Mouse (Mus musculus): ENCODE measurements around the gene Lman2l. TPM values are rescaled to one million over a fixed set of nuclear protein-coding genes. Genes with fewer than 3 reads are reported as not detected.
A peak's percentile ranks its signal among the peaks of the same experiment; 100 is the strongest.

Lman2l gene
- polyA plus RNA-seq (2011; ENCODE audit: insufficient read depth, insufficient read length, low read depth, missing spikeins) = 26.9 and 27.4 TPM in 2 replicates

- Histone ChIP-seq H3K4me3 (ENCODE audit: low read depth, low read length) (peak within 1 kb of the TSS; percentile 85), H3K9me3 (replicated peaks; ENCODE audit: control insufficient read depth, insufficient read depth, low read length, poor library complexity, severe bottlenecking) (no peaks in the 10 kb centered on the region), H3K27ac (ENCODE audit: insufficient read depth, low read length) (peak within 1 kb of the TSS; percentile 68), H3K27me3 (ENCODE audit: control insufficient read depth, insufficient read depth, low read length, poor library complexity, severe bottlenecking) (no peaks in the 10 kb centered on the region), H3K36me3 (ENCODE audit: control insufficient read depth, insufficient read depth, low read length, poor library complexity, severe bottlenecking) (peaks cover 3% of the 10 kb centered on the region), H3K4me1 (ENCODE audit: control insufficient read depth, insufficient read depth, low read length) (no peaks in the 10 kb centered on the region), H3K9ac (ENCODE audit: low read depth, poor library complexity, severe bottlenecking) (peak within 1 kb of the TSS; percentile 79)
- TF ChIP-seq EP300 (IDR thresholded peaks at IDR 0.05; ENCODE audit: insufficient read depth, low read depth, low read length) (no peak), POLR2A (IDR thresholded peaks at IDR 0.05; ENCODE audit: insufficient read depth, low read length) (no peak), CTCF (IDR thresholded peaks at IDR 0.05; ENCODE audit: low read depth, low read length) (no peak)
Observed at GRCm38 (mm10) chr1:36444471-36445464, at the start of gene Lman2l. Lman2l (minus strand) TSS chr1:36445271.

GRCm38 (mm10) chr1:36493299-36493698, 48.2 kb upstream of the Lman2l start:
- Histone ChIP-seq H3K9ac (ENCODE audit: low read depth, poor library complexity, severe bottlenecking) (no peak overlapping the region), H3K4me1 (ENCODE audit: control insufficient read depth, insufficient read depth, low read length) (no peaks in the 10 kb centered on the region), H3K27me3 (ENCODE audit: control insufficient read depth, insufficient read depth, low read length, poor library complexity, severe bottlenecking) (no peaks in the 10 kb centered on the region), H3K4me3 (ENCODE audit: low read depth, low read length) (no peak overlapping the region), H3K9me3 (replicated peaks; ENCODE audit: control insufficient read depth, insufficient read depth, low read length, poor library complexity, severe bottlenecking) (no peaks in the 10 kb centered on the region), H3K27ac (ENCODE audit: insufficient read depth, low read length) (no peak overlapping the region), H3K36me3 (ENCODE audit: control insufficient read depth, insufficient read depth, low read length, poor library complexity, severe bottlenecking) (no peaks in the 10 kb centered on the region)
- no peak for TF ChIP-seq POLR2A (IDR thresholded peaks at IDR 0.05; ENCODE audit: insufficient read depth, low read length)
- TF ChIP-seq EP300 (IDR thresholded peaks at IDR 0.05; ENCODE audit: insufficient read depth, low read depth, low read length) = no peak
- no peak for TF ChIP-seq CTCF (IDR thresholded peaks at IDR 0.05; ENCODE audit: low read depth, low read length)

- H3K9ac ChIP-seq (ENCODE audit: low read depth, poor library complexity, severe bottlenecking) = no peak overlapping the region
- no peaks in the 10 kb centered on the region for H3K9me3 ChIP-seq (replicated peaks; ENCODE audit: control insufficient read depth, insufficient read depth, low read length, poor library complexity, severe bottlenecking)
- no peaks in the 10 kb centered on the region for H3K27me3 ChIP-seq (ENCODE audit: control insufficient read depth, insufficient read depth, low read length, poor library complexity, severe bottlenecking)
- TF ChIP-seq EP300 (IDR thresholded peaks at IDR 0.05; ENCODE audit: insufficient read depth, low read depth, low read length) = no peak
- no peak for TF ChIP-seq POLR2A (IDR thresholded peaks at IDR 0.05; ENCODE audit: insufficient read depth, low read length)
- peak; percentile 40 for TF ChIP-seq CTCF (IDR thresholded peaks at IDR 0.05; ENCODE audit: low read depth, low read length)
- H3K27ac ChIP-seq (ENCODE audit: insufficient read depth, low read length) = no peak overlapping the region
- H3K36me3 ChIP-seq (ENCODE audit: control insufficient read depth, insufficient read depth, low read length, poor library complexity, severe bottlenecking) = no peaks in the 10 kb centered on the region
- H3K4me3 ChIP-seq (ENCODE audit: low read depth, low read length) = no peak overlapping the region
- H3K4me1 ChIP-seq (ENCODE audit: control insufficient read depth, insufficient read depth, low read length) = no peaks in the 10 kb centered on the region
Observed at GRCm38 (mm10) chr1:36492416-36493139, 47.5 kb upstream of the Lman2l start.

- H3K4me3 ChIP-seq (ENCODE audit: low read depth, low read length) = no peak overlapping the region
- H3K9ac ChIP-seq (ENCODE audit: low read depth, poor library complexity, severe bottlenecking) = no peak overlapping the region
- TF ChIP-seq EP300 (IDR thresholded peaks at IDR 0.05; ENCODE audit: insufficient read depth, low read depth, low read length) (no peak), CTCF (IDR thresholded peaks at IDR 0.05; ENCODE audit: low read depth, low read length) (no peak), POLR2A (IDR thresholded peaks at IDR 0.05; ENCODE audit: insufficient read depth, low read length) (no peak)
- no peaks in the 10 kb centered on the region for H3K27me3 ChIP-seq (ENCODE audit: control insufficient read depth, insufficient read depth, low read length, poor library complexity, severe bottlenecking)
- H3K9me3 ChIP-seq (replicated peaks; ENCODE audit: control insufficient read depth, insufficient read depth, low read length, poor library complexity, severe bottlenecking) = no peaks in the 10 kb centered on the region
- no peaks in the 10 kb centered on the region for H3K36me3 ChIP-seq (ENCODE audit: control insufficient read depth, insufficient read depth, low read length, poor library complexity, severe bottlenecking)
- no peak overlapping the region for H3K27ac ChIP-seq (ENCODE audit: insufficient read depth, low read length)
- no peaks in the 10 kb centered on the region for H3K4me1 ChIP-seq (ENCODE audit: control insufficient read depth, insufficient read depth, low read length)
Observed at GRCm38 (mm10) chr1:36489661-36490060, 44.6 kb upstream of the Lman2l start.

- no peaks in the 10 kb centered on the region for H3K27me3 ChIP-seq (ENCODE audit: control insufficient read depth, insufficient read depth, low read length, poor library complexity, severe bottlenecking)
- no peak overlapping the region for H3K27ac ChIP-seq (ENCODE audit: insufficient read depth, low read length)
- H3K4me1 ChIP-seq (ENCODE audit: control insufficient read depth, insufficient read depth, low read length) = no peaks in the 10 kb centered on the region
- TF ChIP-seq EP300 (IDR thresholded peaks at IDR 0.05; ENCODE audit: insufficient read depth, low read depth, low read length) (no peak), CTCF (IDR thresholded peaks at IDR 0.05; ENCODE audit: low read depth, low read length) (no peak), POLR2A (IDR thresholded peaks at IDR 0.05; ENCODE audit: insufficient read depth, low read length) (no peak)
- no peak overlapping the region for H3K9ac ChIP-seq (ENCODE audit: low read depth, poor library complexity, severe bottlenecking)
- H3K36me3 ChIP-seq (ENCODE audit: control insufficient read depth, insufficient read depth, low read length, poor library complexity, severe bottlenecking) = no peaks in the 10 kb centered on the region
- H3K9me3 ChIP-seq (replicated peaks; ENCODE audit: control insufficient read depth, insufficient read depth, low read length, poor library complexity, severe bottlenecking) = no peaks in the 10 kb centered on the region
- no peak overlapping the region for H3K4me3 ChIP-seq (ENCODE audit: low read depth, low read length)
Observed at GRCm38 (mm10) chr1:36487111-36487510, 42.0 kb upstream of the Lman2l start.

All from ES-Bruce4 (cell line).